Mouse (Mus musculus) lung, postnatal 0 days (tissue): ENCODE results near the gene Gatad2b.

Experiments used
- CTCF ChIP-seq: IDR thresholded peaks from 2 replicates; pipeline ENCODE4 v1.5.1; 2016; ENCODE audit warnings: antibody characterized with exemption, mild to moderate bottlenecking
- EP300 ChIP-seq: IDR thresholded peaks from 2 replicates; pipeline ENCODE4 v1.6.1; 2016; ENCODE audit warnings: antibody characterized with exemption, mild to moderate bottlenecking, control low read depth

DNA sequence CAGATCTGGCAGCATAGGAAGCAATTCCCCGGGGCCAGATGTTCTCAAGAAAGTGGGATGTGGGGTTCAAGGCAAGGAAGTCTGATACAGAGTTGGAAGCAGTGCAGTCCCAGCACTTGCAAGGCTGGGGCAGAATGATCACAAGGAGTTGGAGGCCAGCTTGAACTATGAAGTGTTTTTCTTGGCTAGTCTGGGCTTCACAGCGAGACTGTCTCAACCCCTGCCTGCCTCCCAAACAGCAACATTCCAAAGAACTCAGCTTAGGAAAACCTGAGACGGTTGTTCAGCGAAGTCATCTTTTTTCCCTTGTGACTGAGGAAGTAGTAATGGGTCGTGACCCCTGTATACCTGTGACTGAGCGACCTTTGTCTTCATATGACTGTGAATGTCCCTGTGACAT, 42.2 kb upstream of the Gatad2b start:
- no peak for TF ChIP-seq CTCF
- TF ChIP-seq EP300, result no peak
